11 mouse cellular contexts compared by ENCODE assay signal in the genomic region with DNA sequence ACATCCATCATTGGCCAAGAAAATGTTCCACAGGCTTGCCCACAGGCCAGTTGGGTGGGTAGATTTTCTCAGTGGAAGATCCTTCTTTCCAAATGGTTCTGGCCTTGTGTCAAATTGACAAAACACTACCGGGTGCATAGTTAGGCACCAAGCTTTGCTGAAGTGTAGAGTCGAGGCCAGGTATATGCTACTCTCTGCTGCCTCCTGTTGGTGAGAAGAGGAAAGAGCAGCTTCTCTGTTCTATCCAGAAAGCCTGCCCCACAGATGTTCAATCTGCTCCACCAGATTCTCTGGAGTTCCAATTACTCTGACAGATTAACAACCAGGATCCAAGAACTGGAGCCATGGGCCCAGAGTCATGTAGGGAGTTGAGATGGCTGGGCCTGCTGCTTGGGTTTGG.
DNase-seq lines count a peak whose midpoint lies in the region; ATAC-seq and TF ChIP-seq lines count a peak whose summit lies in the region.
"Had no signal": no experiment of that assay in that cellular context is flagged by ENCODE, and none has a peak within 500 bp of the region (broad histone marks: within the 10 kb centered on the region; RNA-seq: fewer than 3 reads in every experiment).

No protein-coding gene starts in this region.

- peak; percentile 70 for DNase-seq in heart, adult 11 months
- no peak for DNase-seq in heart, adult 9 months (ENCODE audit: low spot score in 2 of 2)
- peak; percentile 8 for DNase-seq in lung, embryonic 14.5 days
- DNase-seq in lung, postnatal 10 days, result no peak
- peak; percentile 18 for DNase-seq in WW6 (ENCODE audit: low read depth, low spot score)
- no peak for DNase-seq in cerebellum, adult 9-11 months
- no peak for DNase-seq in cerebellum, postnatal 4 days (ENCODE audit: low spot score in 2 of 2)
- DNase-seq: forebrain, postnatal 0 days had no signal

- WGBS in lung, embryonic 14.5 days, result 44% methylated on average over 2 of the region's 2 CpGs

- H3K4me3 ChIP-seq in lung, embryonic 14.5 days (ENCODE audit: low read depth, low read length), result no peak overlapping the region
- H3K4me3 ChIP-seq: heart, embryonic 13.5 days; midbrain, embryonic 12.5 days had no signal

- H3K4me1 ChIP-seq in lung, embryonic 14.5 days (ENCODE audit: insufficient read depth), result no peaks in the 10 kb centered on the region
- H3K4me1 ChIP-seq: heart, embryonic 13.5 days; midbrain, embryonic 12.5 days had no signal

- H3K27ac ChIP-seq in lung, embryonic 14.5 days (ENCODE audit: low read depth), result no peak overlapping the region
- H3K27ac ChIP-seq: heart, embryonic 13.5 days; midbrain, embryonic 12.5 days had no signal

- H3K36me3 ChIP-seq in lung, embryonic 14.5 days (ENCODE audit: insufficient read depth), result no peaks in the 10 kb centered on the region
- H3K36me3 ChIP-seq: heart, embryonic 13.5 days; midbrain, embryonic 12.5 days had no signal

- no peak overlapping the region for H3K4me2 ChIP-seq in lung, embryonic 14.5 days
- H3K4me2 ChIP-seq: heart, embryonic 13.5 days; midbrain, embryonic 12.5 days had no signal

- H3K9me3 ChIP-seq in lung, embryonic 14.5 days (ENCODE audit: low read depth, low read length), result no peaks in the 10 kb centered on the region
- H3K9me3 ChIP-seq: heart, embryonic 13.5 days; midbrain, embryonic 12.5 days had no signal

- ATAC-seq in lung, embryonic 14.5 days (ENCODE audit: insufficient read depth), result no peak
- ATAC-seq in megakaryocyte-erythroid progenitor cell, adult 5-6 weeks (replicated peaks; ENCODE audit: low FRiP score, low TSS enrichment, poor library complexity, severe bottlenecking), result peak; percentile 50; the same call in 1 of the 2 replicates
- ATAC-seq: forebrain, postnatal 0 days had no signal

- H3K27me3 ChIP-seq in lung, embryonic 14.5 days (ENCODE audit: insufficient read depth, low read length), result no peaks in the 10 kb centered on the region
- H3K27me3 ChIP-seq: heart, embryonic 13.5 days; midbrain, embryonic 12.5 days had no signal

- peak; percentile 44 for TF ChIP-seq CTCF in lung, embryonic 14.5 days (IDR thresholded peaks at IDR 0.05; ENCODE audit: low read depth)

- H3K9ac ChIP-seq in lung, embryonic 14.5 days, result no peak overlapping the region
- H3K9ac ChIP-seq: forebrain, postnatal 0 days; heart, embryonic 13.5 days; midbrain, embryonic 12.5 days had no signal

Comparison
In these comparisons a context has a peak if more than half of its experiments do, and no peak if none do; other contexts are left out.
1. DNase-seq: peak in heart, adult 11 months (single experiment), lung, embryonic 14.5 days (single experiment) and WW6 (single experiment); none in heart, adult 9 months (0 of 2), lung, postnatal 10 days (single experiment), cerebellum, adult 9-11 months (single experiment) and cerebellum, postnatal 4 days (0 of 2).